Mouse (Mus musculus) cerebellum, adult 2 months (tissue): ENCODE results near the gene Mosmo.

Source experiments
- CTCF ChIP-seq: fragments of 200-500 bp; IDR thresholded peaks from 2 replicates; pipeline ENCODE4 v1.5.1; 2011; ENCODE audit warnings: low read depth, mild to moderate bottlenecking, control low read depth, low read length, moderate library complexity, borderline replicate concordance; ENCODE audit not compliant: insufficient read depth
- POLR2A ChIP-seq: fragments of 200-500 bp; IDR thresholded peaks from 2 replicates; pipeline ENCODE4 v1.6.1; 2011; ENCODE audit warnings: low read length, control low read depth, borderline replicate concordance; ENCODE audit not compliant: insufficient read depth

GRCm38 (mm10) chr7:120696331-120696730 is 18.9 kb downstream of the Mosmo start:
- TF ChIP-seq POLR2A (no peak), CTCF (no peak)
